Mouse (Mus musculus) T-cell, adult 66 days (primary cell): ENCODE measurements around the gene Rbm31y. TPM values are rescaled to one million over a fixed set of nuclear protein-coding genes. Genes with fewer than 3 reads are reported as not detected.

Experiments used
- total RNA-seq, 2 experiments: library from RNA; stranded (reverse); gene quantifications; 3 replicates in 1 of 2; 4 replicates in 1 of 2; pipeline ENCODE4 v1.2.4; 2023

The Rbm31y gene
- total RNA-seq, result not detected

GRCm38 (mm10) chrY:17400461-17400860, at the start of gene Rbm31y:
TSS of gene Rbm31y (plus strand) at chrY:17400761.

